Mouse (Mus musculus) gastrocnemius, adult 8-10 months (tissue): ENCODE data around the gene App. TPM values are rescaled to one million over a fixed set of nuclear protein-coding genes. Genes with fewer than 3 reads are reported as not detected.

Experiments
- DNase-seq, 2 experiments: peaks; one replicate each; pipeline ENCODE4 v3.0.0; 2022; ENCODE audit warnings: low spot score in 2 of 2
- total RNA-seq, 4 experiments: library from RNA; stranded (reverse); gene quantifications; 2 replicates each; pipeline ENCODE4 v1.2.4; 2022

The App gene
- total RNA-seq, 4 experiments from 2014 or later: 55.2 to 84.5 (median 64.2) TPM

DNA sequence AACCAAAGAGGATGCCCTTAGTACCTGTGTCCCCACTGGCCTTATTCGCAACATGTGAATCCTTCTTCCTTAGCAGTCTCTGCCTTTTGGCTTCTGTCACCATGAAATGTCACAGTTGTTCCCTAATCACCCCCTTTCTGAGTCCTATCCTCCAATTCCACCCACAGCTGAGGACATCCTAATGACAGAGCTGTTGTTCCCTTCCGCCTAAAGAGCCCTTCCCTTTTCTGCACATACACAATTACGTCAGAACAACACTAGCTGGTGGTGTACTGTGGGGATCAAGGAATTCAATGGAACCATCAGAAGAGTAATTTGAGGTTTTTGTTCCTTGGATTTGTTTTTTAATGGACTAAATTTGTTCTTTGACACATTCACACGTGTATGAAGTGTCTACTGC lies 48.9 kb downstream of the App start:
- DNase-seq: no peak

- DNase-seq: no peak
These were observed 51.6 kb downstream of the App start for GRCm38 (mm10) chr16:85121983-85122382.

- no peak for DNase-seq
These were observed 54.6 kb downstream of the App start for GRCm38 (mm10) chr16:85118916-85119315.

GRCm38 (mm10) chr16:85117541-85117940 lies 56.0 kb downstream of the App start:
- no peak for DNase-seq

- no peak for DNase-seq
These were observed 57.7 kb downstream of the App start for GRCm38 (mm10) chr16:85115837-85116236.

- no peak for DNase-seq
These were observed 58.8 kb downstream of the App start for GRCm38 (mm10) chr16:85114742-85115141.

- DNase-seq: no peak
These were observed 59.6 kb downstream of the App start for GRCm38 (mm10) chr16:85113941-85114340.

GRCm38 (mm10) chr16:85112254-85112653 lies 61.3 kb downstream of the App start:
- no peak for DNase-seq

GRCm38 (mm10) chr16:85110428-85110827 lies 63.1 kb downstream of the App start:
- no peak for DNase-seq

- no peak for DNase-seq
These were observed 65.1 kb downstream of the App start for GRCm38 (mm10) chr16:85108486-85108885.

DNA sequence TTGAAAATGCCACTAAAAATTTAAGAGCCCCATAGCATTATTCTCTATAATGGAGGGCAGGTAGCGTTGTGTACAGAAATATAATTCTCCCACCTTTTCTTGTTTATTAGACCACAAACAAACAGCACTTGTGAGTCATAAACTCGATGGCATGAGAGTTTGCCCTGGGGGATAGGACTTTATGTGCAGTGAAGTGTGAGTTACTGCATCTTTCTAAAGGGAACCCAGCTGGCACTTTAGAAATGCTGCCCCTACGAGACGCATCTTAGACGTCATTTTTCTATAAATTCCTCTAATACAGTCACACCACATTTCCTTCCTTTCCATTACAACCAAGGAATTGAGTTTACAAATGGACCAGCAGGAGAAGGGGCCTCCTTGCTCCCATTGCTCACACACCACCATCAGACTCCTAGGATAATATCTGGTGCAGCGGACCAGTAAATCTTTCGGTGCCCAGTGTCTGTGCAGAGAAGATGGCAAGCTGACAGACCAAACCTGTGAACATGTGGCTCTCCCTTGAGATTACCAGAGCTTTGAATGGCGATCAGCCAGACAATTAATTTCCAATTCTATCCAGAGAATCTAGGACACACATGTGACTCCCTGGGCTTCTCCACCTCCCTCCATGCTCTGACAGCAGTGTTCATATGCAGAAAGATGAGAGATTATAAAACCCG lies 66.8 kb downstream of the App start:
- no peak for DNase-seq

- DNase-seq: no peak
These were observed 68.0 kb downstream of the App start for GRCm38 (mm10) chr16:85105603-85106002.

DNA sequence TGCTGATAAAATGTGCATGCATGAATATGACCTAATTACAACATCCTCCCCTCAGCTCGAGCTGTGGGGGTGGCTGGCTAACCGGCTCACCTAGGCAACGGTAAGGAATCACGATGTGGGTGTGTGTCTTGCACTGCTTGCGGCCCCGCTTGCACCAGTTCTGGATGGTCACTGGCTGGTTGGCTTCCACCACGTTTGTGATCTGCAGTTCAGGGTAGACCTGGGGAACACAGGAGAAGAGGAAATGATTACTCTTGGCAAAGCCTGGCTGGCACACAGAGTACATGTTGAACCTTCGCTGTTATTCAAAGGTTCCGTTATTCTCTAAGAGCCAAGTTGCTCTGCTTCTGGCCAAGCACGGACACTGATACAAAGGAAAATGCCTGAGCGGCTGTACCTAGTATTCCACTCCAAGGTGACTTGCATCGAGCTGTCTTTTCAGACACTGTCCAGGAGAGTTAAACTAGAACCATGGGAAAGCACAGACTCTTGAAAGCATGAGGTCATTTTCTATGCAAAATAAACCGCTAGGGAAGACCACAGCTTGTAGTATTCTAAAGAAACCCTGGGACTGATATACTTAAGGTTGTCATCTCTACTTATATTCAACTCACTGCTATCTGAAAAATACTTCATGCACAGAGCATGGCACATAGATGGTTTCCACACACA lies 70.3 kb downstream of the App start:
- DNase-seq: no peak

- no peak for DNase-seq
These were observed 72.0 kb downstream of the App start for GRCm38 (mm10) chr16:85101544-85101943.

DNA sequence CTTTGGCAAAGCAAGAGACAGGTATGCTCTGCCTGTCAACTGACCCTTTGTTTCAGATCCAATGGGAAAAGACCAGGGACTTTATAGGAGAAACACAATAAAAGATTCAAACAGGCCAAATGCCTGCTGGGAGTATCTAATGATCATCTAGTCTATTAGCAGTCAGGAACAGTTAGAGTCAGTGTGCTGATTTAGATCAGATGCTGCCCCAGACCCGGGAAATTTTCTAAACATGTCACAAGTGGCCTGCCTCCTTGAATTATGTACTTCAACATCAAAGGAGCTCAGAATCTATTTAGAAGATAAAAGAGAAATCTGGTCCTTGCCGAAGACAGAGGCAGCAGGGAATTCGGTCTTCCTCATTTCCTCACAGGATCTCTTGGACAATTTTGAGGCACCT lies 72.8 kb downstream of the App start:
- no peak for DNase-seq

- DNase-seq: no peak
These were observed 74.1 kb downstream of the App start for GRCm38 (mm10) chr16:85099487-85099886.

DNA sequence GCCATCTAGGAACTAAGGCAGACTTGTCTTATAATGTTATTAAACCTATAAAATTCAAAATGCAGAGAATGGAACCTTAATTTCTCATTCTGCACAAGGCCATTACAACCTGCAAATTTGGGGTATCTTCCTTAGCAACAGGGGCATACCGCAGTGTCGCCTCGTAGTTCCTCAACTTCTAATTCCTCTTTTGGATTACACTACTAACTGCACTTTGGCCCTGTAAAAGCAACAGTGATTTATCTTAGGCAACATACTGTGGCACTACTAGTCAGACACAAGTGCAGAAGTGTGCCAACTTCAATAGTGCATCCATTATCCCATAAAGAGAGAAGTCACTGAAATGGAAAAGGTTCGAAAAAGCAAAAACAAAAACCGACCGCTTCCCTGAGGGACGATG lies 74.5 kb downstream of the App start:
- DNase-seq: no peak

DNA sequence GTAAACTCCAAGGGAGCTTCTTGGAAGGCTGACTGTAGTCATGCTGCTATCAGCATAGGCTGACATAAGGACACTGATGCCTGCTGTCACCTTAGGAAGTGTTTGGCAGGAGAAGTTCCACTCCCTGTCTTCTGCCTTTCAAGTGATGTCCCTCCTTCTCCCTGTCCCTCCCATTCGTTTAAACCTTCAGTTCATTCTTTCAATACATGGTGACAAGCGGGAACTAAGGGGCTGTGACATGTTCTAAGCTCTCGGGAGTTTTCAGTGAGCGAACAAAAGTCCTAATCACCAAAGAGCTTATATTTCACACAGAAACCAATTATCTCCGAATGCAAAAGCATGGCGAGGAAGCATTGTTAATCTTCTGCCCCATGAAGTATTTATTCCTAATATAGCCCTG lies 77.2 kb downstream of the App start:
- DNase-seq: no peak

DNA sequence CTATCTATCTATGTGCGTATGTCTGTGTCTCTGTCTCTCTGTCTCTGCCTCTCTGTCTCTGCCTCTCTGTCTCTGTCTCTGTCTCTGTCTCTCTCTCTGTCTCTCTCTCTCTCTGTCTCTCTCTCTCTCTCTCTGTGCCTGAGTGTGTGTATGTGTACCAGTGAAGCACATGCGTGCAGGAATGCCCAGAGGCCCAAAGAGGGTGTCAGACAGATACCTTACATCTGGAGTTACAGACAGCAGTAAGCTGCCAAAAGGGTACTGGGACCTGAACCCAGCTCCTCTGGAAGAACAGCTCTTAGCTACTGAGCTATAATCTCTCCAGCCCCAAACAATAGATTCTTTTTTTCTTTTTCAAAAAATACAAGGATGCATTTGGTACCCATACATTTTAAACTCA lies 77.6 kb downstream of the App start:
- no peak for DNase-seq

DNA sequence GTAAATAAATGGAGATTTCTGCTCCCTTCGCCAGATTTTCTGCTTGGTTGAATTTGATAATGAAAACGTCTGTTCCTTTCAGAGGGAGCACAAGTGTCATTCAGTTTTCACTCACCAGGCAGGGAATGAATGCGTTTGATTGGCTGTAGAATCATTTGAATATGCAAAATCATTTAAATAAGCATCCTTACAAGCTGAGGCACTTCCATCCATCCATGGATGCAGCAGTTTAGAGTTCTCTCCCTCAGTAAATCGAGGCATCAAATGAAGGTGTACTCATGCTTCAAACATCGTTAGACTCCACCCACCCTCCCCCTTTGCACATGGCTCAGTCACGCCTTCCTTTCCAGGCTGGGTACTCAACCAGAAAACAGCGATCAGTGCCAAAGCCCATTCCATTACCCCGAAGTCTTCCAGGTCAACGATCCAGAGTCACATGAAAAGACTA lies 80.9 kb downstream of the App start:
- DNase-seq: no peak

- no peak for DNase-seq
These were observed 81.4 kb downstream of the App start for GRCm38 (mm10) chr16:85092183-85092582.

GRCm38 (mm10) chr16:85090992-85091391 lies 82.6 kb downstream of the App start:
- DNase-seq: no peak

DNA sequence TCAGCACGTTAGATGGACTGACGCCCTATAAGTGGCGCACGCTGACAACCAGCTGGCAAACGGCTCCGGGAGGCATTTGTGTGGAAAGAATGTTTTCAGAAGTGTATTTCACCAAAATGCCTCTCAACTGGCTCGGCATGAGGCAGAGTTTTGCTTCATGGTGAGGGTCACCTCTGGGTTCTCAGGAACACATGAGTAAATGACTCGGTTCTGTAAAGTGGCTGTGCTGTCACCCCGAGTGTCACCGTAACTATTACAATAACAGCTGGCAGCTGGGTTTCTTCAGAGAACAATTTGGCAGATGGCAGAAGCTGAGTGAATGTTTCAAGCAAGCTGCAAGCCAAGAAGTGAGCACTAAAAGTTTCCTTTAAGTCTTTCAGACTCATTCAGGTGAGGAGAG lies 85.4 kb downstream of the App start:
- DNase-seq: no peak
